Mouse (Mus musculus) myocyte (in vitro differentiated cells): ENCODE results near the gene Cask.

Experiments used
- CEBPB ChIP-seq: IDR thresholded peaks from 2 replicates; pipeline ENCODE4 v1.6.1; 2011; ENCODE audit warnings: mild to moderate bottlenecking, moderate library complexity; ENCODE audit not compliant: poor library complexity, insufficient read depth, severe bottlenecking
- MAX ChIP-seq: IDR thresholded peaks from one replicate; pipeline ENCODE4 v1.6.1; 2011; ENCODE audit warnings: low read depth, mild to moderate bottlenecking, control low read depth
- MYOD1 ChIP-seq, 3 experiments: IDR thresholded peaks; one replicate each; pipeline ENCODE4 v1.6.1; 2011; ENCODE audit warnings: control low read depth in 2 of 3, low read depth in 2 of 3, mild to moderate bottlenecking in 2 of 3, moderate library complexity in 1 of 3; ENCODE audit not compliant: insufficient read length in 2 of 3, control insufficient read depth in 1 of 3
- MYOG ChIP-seq, 3 experiments: IDR thresholded peaks; one replicate each; pipeline ENCODE4 v1.6.1; 2011; ENCODE audit warnings: control low read depth in 2 of 3, low read depth in 2 of 3, mild to moderate bottlenecking in 2 of 3; ENCODE audit not compliant: insufficient read length in 2 of 3, control insufficient read depth in 1 of 3, insufficient read depth in 1 of 3
- POLR2A ChIP-seq: IDR thresholded peaks from one replicate; pipeline ENCODE4 v1.6.1; 2011; ENCODE audit warnings: low read depth, mild to moderate bottlenecking, control low read depth, moderate library complexity; ENCODE audit not compliant: insufficient read length
- POLR2AphosphoS2 ChIP-seq: IDR thresholded peaks from one replicate; pipeline ENCODE4 v1.6.1; 2011; ENCODE audit warnings: low read depth, control low read depth; ENCODE audit not compliant: insufficient read length
- USF1 ChIP-seq: IDR thresholded peaks from one replicate; pipeline ENCODE4 v1.6.1; 2011; ENCODE audit warnings: low read depth, mild to moderate bottlenecking, control low read depth, moderate library complexity

DNA sequence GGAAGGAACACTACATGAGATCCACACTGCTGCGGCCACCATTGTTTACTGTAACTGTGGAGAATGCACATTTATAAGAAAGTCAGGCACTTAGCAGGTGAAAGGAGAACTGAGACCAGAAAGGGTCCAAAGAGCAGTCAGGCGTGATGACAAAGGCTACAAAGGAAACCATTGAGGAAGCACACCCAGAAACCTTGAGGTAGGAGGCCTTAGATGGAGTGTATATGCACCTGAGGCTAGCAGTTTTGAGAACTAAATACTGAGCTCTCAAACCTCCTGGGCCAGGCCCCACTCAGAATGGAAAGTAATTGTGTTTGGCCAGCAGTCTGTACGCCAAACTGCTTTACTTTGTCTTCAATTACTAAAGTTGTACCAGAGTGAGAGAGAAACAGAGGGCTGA, 180.8 kb downstream of the Cask start:
- TF ChIP-seq POLR2AphosphoS2 = no peak
- TF ChIP-seq USF1 = no peak
- TF ChIP-seq MYOG (IDR thresholded peaks at IDR 0.05; ENCODE audit: control insufficient read depth in 1 of 3, insufficient read depth in 1 of 3, insufficient read length in 2 of 3, low read depth in 2 of 3) = no peak
- no peak for TF ChIP-seq POLR2A
- no peak for TF ChIP-seq MAX
- TF ChIP-seq MYOD1 (IDR thresholded peaks at IDR 0.05; ENCODE audit: control insufficient read depth in 1 of 3, insufficient read length in 2 of 3, low read depth in 2 of 3) = no peak
- no peak for TF ChIP-seq CEBPB
